Mouse (Mus musculus) heart, embryonic 13.5 days (tissue): Measurements from ENCODE around the gene Mylk3. TPM values are rescaled to one million over a fixed set of nuclear protein-coding genes. Genes with fewer than 3 reads are reported as not detected.

ENCODE experiments used
- ATAC-seq: fragments of 200-750 bp; cut with Nextera tagmentation; 2 replicates; pipeline ENCODE4 v1.8.0; 2017; ENCODE audit warnings: moderate TSS enrichment; ENCODE audit not compliant: insufficient number of reproducible peaks, low FRiP score, low TSS enrichment; ENCODE audit errors: extremely low read depth
- H3K27ac ChIP-seq: fragments of 300-500 bp; sonication (generic); replicated peaks from 2 replicates; pipeline ENCODE4 v1.5.1; 2015; ENCODE audit warnings: moderate library complexity, mild to moderate bottlenecking, inconsistent platforms
- H3K27me3 ChIP-seq: fragments of 300-500 bp; sonication (generic); replicated peaks from 2 replicates; pipeline ENCODE4 v1.6.1; 2015; ENCODE audit warnings: mild to moderate bottlenecking, inconsistent platforms
- H3K36me3 ChIP-seq: fragments of 300-500 bp; sonication (generic); 2 replicates; pipeline ENCODE4 v1.6.1; 2015; ENCODE audit warnings: mild to moderate bottlenecking, inconsistent platforms
- H3K4me1 ChIP-seq: fragments of 300-500 bp; sonication (generic); 2 replicates; pipeline ENCODE4 v1.6.1; 2015; ENCODE audit warnings: inconsistent platforms
- H3K4me2 ChIP-seq: fragments of 300-500 bp; sonication (generic); 2 replicates; pipeline ENCODE4 v1.6.1; 2015; ENCODE audit warnings: inconsistent platforms, mild to moderate bottlenecking, moderate library complexity
- H3K4me3 ChIP-seq: fragments of 300-500 bp; sonication (generic); 2 replicates; pipeline ENCODE4 v1.5.1; 2015; ENCODE audit warnings: moderate library complexity, mild to moderate bottlenecking, inconsistent platforms
- H3K9ac ChIP-seq: fragments of 300-500 bp; sonication (generic); 2 replicates; pipeline ENCODE4 v1.6.1; 2015; ENCODE audit warnings: inconsistent platforms, mild to moderate bottlenecking, moderate library complexity
- H3K9me3 ChIP-seq: fragments of 300-500 bp; sonication (generic); 2 replicates; pipeline ENCODE4 v1.6.1; 2016; ENCODE audit warnings: inconsistent platforms
- WGBS: fragments of 180-500 bp; shearing (Covaris S2); methylation state at CpG from one replicate; pipeline ENCODE4 v1.1.7; 2015; ENCODE audit warnings: mixed read lengths; 5-methylcytosine and 5-hydroxymethylcytosine counted together
- polyA plus RNA-seq: library from polyadenylated mRNA; unstranded; fragments of >200 nt; fragmentation: Nextera tagmentation; extraction: Ambion mirVana; gene quantifications from 2 replicates; pipeline ENCODE4 v1.2.1, GENCODE M21; 2015

The Mylk3 gene
- polyA plus RNA-seq = 197 and 216 TPM in 2 replicates

- Histone ChIP-seq H3K27ac (peak within 1 kb of the TSS; percentile 36; the same call in 1 of the 2 replicates), H3K9me3 (no peaks in the 10 kb centered on the region), H3K9ac (no peak within 1 kb of the TSS), H3K4me2 (no peak within 1 kb of the TSS), H3K4me1 (peaks cover 47% of the 10 kb centered on the region), H3K36me3 (no peaks in the 10 kb centered on the region), H3K4me3 (no peak within 1 kb of the TSS), H3K27me3 (no peaks in the 10 kb centered on the region)
- ATAC-seq = no peak
- 55% methylated on average over 6 of the region's 6 CpGs for WGBS
Measured at GRCm38 (mm10) chr8:85386205-85386604, at the start of gene Mylk3. TSS of gene Mylk3 (minus strand) at chr8:85386345.

GRCm38 (mm10) chr8:85435736-85436135, 49.6 kb upstream of the Mylk3 start:
- H3K9ac ChIP-seq = no peak overlapping the region
- no peaks in the 10 kb centered on the region for H3K36me3 ChIP-seq
- H3K4me3 ChIP-seq = no peak overlapping the region
- H3K4me2 ChIP-seq = no peak overlapping the region
- no peaks in the 10 kb centered on the region for H3K9me3 ChIP-seq
- no peaks in the 10 kb centered on the region for H3K27me3 ChIP-seq
- no peak overlapping the region for H3K27ac ChIP-seq
- no peak for ATAC-seq
- peaks cover 14% of the 10 kb centered on the region for H3K4me1 ChIP-seq
- 35% methylated on average over 5 of the region's 5 CpGs for whole genome bisulfite sequencing

- Histone ChIP-seq H3K4me1 (peaks cover 21% of the 10 kb centered on the region), H3K27ac (no peak overlapping the region), H3K9ac (no peak overlapping the region), H3K36me3 (no peaks in the 10 kb centered on the region), H3K27me3 (no peaks in the 10 kb centered on the region), H3K4me3 (no peak overlapping the region), H3K9me3 (no peaks in the 10 kb centered on the region), H3K4me2 (no peak overlapping the region)
- 71% methylated on average over 12 of the region's 12 CpGs for WGBS
- no peak for ATAC-seq
Measured at GRCm38 (mm10) chr8:85434817-85435216, 48.7 kb upstream of the Mylk3 start.

GRCm38 (mm10) chr8:85433017-85433393, 46.9 kb upstream of the Mylk3 start:
- H3K9me3 ChIP-seq = no peaks in the 10 kb centered on the region
- 3% methylated on average over 6 of the region's 6 CpGs for WGBS
- H3K4me1 ChIP-seq = peaks cover 34% of the 10 kb centered on the region
- peak overlapping the region; percentile 98 for H3K27ac ChIP-seq
- no peaks in the 10 kb centered on the region for H3K27me3 ChIP-seq
- peak overlapping the region; percentile 71 for H3K9ac ChIP-seq
- peak overlapping the region; percentile 84 for H3K4me3 ChIP-seq
- H3K36me3 ChIP-seq = no peaks in the 10 kb centered on the region
- no peak for ATAC-seq
- peak overlapping the region; percentile 90 for H3K4me2 ChIP-seq

- no peaks in the 10 kb centered on the region for H3K9me3 ChIP-seq
- ATAC-seq = peak; percentile 100
- peak within 1 kb of the TSS; percentile 84 for H3K4me3 ChIP-seq
- H3K4me2 ChIP-seq = peak within 1 kb of the TSS; percentile 90
- H3K27ac ChIP-seq = peak within 1 kb of the TSS; percentile 98
- H3K9ac ChIP-seq = peak within 1 kb of the TSS; percentile 98
- H3K36me3 ChIP-seq = no peaks in the 10 kb centered on the region
- WGBS = under 1% methylated on average over 82 of the region's 85 CpGs
- H3K4me1 ChIP-seq = peaks cover 40% of the 10 kb centered on the region
- no peaks in the 10 kb centered on the region for H3K27me3 ChIP-seq
Measured at GRCm38 (mm10) chr8:85432168-85433016, 46.2 kb upstream of the Mylk3 start, which contains the start of gene 4921524J17Rik. TSS of gene 4921524J17Rik (minus strand) at chr8:85432833.

- 3% methylated on average over 10 of the region's 10 CpGs for WGBS
- no peaks in the 10 kb centered on the region for H3K9me3 ChIP-seq
- peak overlapping the region; percentile 90 for H3K4me2 ChIP-seq
- peak overlapping the region; percentile 98 for H3K9ac ChIP-seq
- no peak for ATAC-seq
- peaks cover 48% of the 10 kb centered on the region for H3K4me1 ChIP-seq
- no peaks in the 10 kb centered on the region for H3K27me3 ChIP-seq
- H3K27ac ChIP-seq = peak overlapping the region; percentile 98
- peak overlapping the region; percentile 84 for H3K4me3 ChIP-seq
- H3K36me3 ChIP-seq = no peaks in the 10 kb centered on the region
Measured at GRCm38 (mm10) chr8:85431281-85432167, 45.4 kb upstream of the Mylk3 start.

- WGBS = 9% methylated on average over 3 of the region's 3 CpGs
- peaks cover 2% of the 10 kb centered on the region; the same call in 1 of the 2 replicates for H3K36me3 ChIP-seq
- no peaks in the 10 kb centered on the region for H3K9me3 ChIP-seq
- ATAC-seq = no peak
- peak overlapping the region; percentile 90 for H3K4me2 ChIP-seq
- peak overlapping the region; percentile 98 for H3K9ac ChIP-seq
- H3K27me3 ChIP-seq = no peaks in the 10 kb centered on the region
- peak overlapping the region; percentile 84 for H3K4me3 ChIP-seq
- peak overlapping the region; percentile 98 for H3K27ac ChIP-seq
- H3K4me1 ChIP-seq = peaks cover 56% of the 10 kb centered on the region
Measured at GRCm38 (mm10) chr8:85430801-85431200, 44.7 kb upstream of the Mylk3 start.

- Histone ChIP-seq H3K27ac (peak overlapping the region; percentile 95), H3K36me3 (peaks cover 4% of the 10 kb centered on the region; the same call in 1 of the 2 replicates), H3K4me2 (peak overlapping the region; percentile 59), H3K4me1 (peaks cover 68% of the 10 kb centered on the region), H3K9me3 (no peaks in the 10 kb centered on the region), H3K9ac (peak overlapping the region; percentile 73), H3K27me3 (no peaks in the 10 kb centered on the region), H3K4me3 (peak overlapping the region; percentile 31)
- WGBS = 9% methylated on average over 4 of the region's 4 CpGs
- no peak for ATAC-seq
Measured at GRCm38 (mm10) chr8:85429219-85429618, 43.1 kb upstream of the Mylk3 start.

GRCm38 (mm10) chr8:85427026-85427425, 40.9 kb upstream of the Mylk3 start:
- WGBS = 38% methylated on average over 4 of the region's 4 CpGs
- Histone ChIP-seq H3K4me2 (peak overlapping the region; percentile 50), H3K36me3 (peaks cover 13% of the 10 kb centered on the region), H3K4me1 (peaks cover 69% of the 10 kb centered on the region), H3K4me3 (no peak overlapping the region), H3K27ac (peak overlapping the region; percentile 95; the same call in 1 of the 2 replicates), H3K27me3 (no peaks in the 10 kb centered on the region), H3K9ac (peak overlapping the region; percentile 56), H3K9me3 (no peaks in the 10 kb centered on the region)
- no peak for ATAC-seq

GRCm38 (mm10) chr8:85421329-85421728, 35.2 kb upstream of the Mylk3 start:
- 92% methylated on average over 1 of the region's 1 CpGs for WGBS
- H3K36me3 ChIP-seq = peaks cover 64% of the 10 kb centered on the region
- no peak for ATAC-seq
- H3K27ac ChIP-seq = no peak overlapping the region
- no peaks in the 10 kb centered on the region for H3K27me3 ChIP-seq
- H3K4me3 ChIP-seq = no peak overlapping the region
- H3K4me2 ChIP-seq = no peak overlapping the region
- peaks cover 58% of the 10 kb centered on the region for H3K4me1 ChIP-seq
- H3K9ac ChIP-seq = no peak overlapping the region
- H3K9me3 ChIP-seq = no peaks in the 10 kb centered on the region

GRCm38 (mm10) chr8:85408526-85408925, 22.4 kb upstream of the Mylk3 start:
- H3K4me1 ChIP-seq = peaks cover 23% of the 10 kb centered on the region
- H3K27ac ChIP-seq = no peak overlapping the region; the same call in 1 of the 2 replicates
- 64% methylated on average over 3 of the region's 3 CpGs for WGBS
- 0 out of 2 replicates have a peak overlapping the region, but pooled peaks have one; percentile 10 for H3K9ac ChIP-seq
- H3K4me3 ChIP-seq = no peak overlapping the region
- ATAC-seq = no peak
- H3K4me2 ChIP-seq = no peak overlapping the region
- peaks cover 26% of the 10 kb centered on the region for H3K36me3 ChIP-seq
- H3K9me3 ChIP-seq = no peaks in the 10 kb centered on the region
- no peaks in the 10 kb centered on the region for H3K27me3 ChIP-seq
